Mouse (Mus musculus): ENCODE data around the gene Rtn2. TPM values are rescaled to one million over a fixed set of nuclear protein-coding genes. Genes with fewer than 3 reads are reported as not detected.
A peak's percentile ranks its signal among the peaks of the same experiment; 100 is the strongest.

Gene Rtn2
- polyA plus RNA-seq, 1 experiment from 2014 or later = 4.0 TPM

DNA sequence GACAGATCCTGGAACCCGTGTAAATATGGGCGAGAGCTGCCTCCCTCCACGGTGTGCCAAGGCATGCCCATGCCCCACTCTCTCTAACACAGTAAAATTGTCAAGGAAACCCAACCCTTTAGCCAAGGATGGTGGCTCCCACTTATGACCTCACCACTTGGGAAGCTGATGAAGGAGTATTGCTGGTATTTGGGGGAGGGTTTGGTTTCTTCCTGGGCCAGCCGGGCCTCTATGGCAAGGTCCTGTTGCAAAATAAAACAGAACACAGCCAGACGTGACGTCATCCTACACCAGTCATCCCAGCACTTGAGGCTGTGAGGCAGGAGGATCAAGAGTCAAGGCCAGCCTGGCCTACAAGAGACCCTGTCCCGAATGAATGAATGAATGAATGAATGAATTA lies 56.2 kb downstream of the Rtn2 start:
- Histone ChIP-seq H3K9ac (no peak overlapping the region), H3K27me3 (peaks cover 63% of the 10 kb centered on the region), H3K9me3 (replicated peaks) (no peaks in the 10 kb centered on the region), H3K4me3 (replicated peaks) (no peak overlapping the region), H3K27ac (no peak overlapping the region), H3K4me1 (replicated peaks) (peaks cover 30% of the 10 kb centered on the region), H3K36me3 (no peaks in the 10 kb centered on the region), H3K4me2 (no peak overlapping the region)
- ATAC-seq (ENCODE audit: low read depth) = no peak
- no peak for DNase-seq
- 52% methylated on average over 7 of the region's 7 CpGs for WGBS (ENCODE audit: insufficient replicate concordance)

DNA sequence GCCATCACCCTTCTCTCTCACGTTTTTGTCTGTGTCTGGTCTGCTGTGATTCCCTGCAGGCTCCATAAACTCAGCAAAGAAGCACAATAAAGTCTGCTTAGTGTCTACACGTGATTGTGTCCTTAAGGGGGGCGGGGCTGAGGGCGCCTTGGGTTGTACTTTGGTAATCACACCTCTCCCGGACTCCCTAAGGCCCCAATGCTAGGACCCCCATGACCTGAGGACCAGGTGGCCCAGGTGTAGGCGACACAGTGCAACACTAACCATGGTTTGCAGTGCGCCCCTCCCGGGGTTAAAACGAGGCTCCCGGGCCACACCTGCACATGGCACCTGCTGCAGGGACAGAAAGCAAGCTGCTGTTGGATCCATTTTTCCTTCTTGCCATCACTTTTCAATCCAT lies 58.8 kb downstream of the Rtn2 start:
- 20% methylated on average over 10 of the region's 10 CpGs for WGBS (ENCODE audit: insufficient replicate concordance)
- Histone ChIP-seq H3K27me3 (peaks cover 64% of the 10 kb centered on the region), H3K4me1 (replicated peaks) (peaks cover 43% of the 10 kb centered on the region), H3K36me3 (no peaks in the 10 kb centered on the region), H3K9me3 (replicated peaks) (no peaks in the 10 kb centered on the region), H3K27ac (no peak overlapping the region), H3K9ac (no peak overlapping the region), H3K4me2 (no peak overlapping the region), H3K4me3 (replicated peaks) (no peak overlapping the region)
- ATAC-seq (ENCODE audit: low read depth) (no peak), DNase-seq (no peak)

DNA sequence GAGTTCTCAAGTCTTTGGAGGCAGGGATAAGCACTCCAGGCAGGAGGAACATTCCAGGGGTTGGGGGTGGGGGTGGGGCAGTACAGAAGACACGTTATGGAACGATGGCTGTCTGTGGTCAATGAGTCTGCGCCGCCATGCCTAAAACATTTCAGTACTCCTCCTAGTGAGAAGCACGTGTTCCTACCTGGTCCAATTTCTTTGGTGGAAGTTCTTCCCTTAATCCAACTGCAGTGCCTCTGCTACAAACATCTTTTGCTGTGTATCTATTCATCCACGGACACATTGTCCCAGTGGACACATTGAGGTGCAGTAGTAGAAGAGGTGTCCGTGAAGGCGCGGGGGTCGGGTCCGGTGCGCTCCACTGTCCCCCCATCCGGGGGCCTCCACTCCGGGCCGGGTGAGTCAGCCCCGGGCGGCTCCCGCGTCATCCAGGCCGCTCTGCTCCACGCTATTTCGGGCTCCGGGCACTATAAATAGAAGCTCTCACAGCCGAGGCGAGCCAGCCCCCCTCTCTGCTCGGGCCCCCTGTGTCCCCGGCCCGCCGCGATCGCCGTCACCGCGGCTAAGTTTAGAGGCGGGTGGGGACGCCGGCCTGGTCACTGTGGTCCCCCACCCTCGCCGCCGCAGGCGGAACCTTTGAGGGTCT lies 59.5 kb downstream of the Rtn2 start:
- Histone ChIP-seq H3K36me3 (no peaks in the 10 kb centered on the region), H3K9ac (peak overlapping the region; percentile 20; the same call in 1 of the 2 replicates), H3K4me1 (replicated peaks) (peaks cover 43% of the 10 kb centered on the region), H3K4me2 (peak overlapping the region; percentile 56), H3K9me3 (replicated peaks) (no peaks in the 10 kb centered on the region), H3K4me3 (replicated peaks) (peak overlapping the region; percentile 38), H3K27ac (no peak overlapping the region), H3K27me3 (peaks cover 62% of the 10 kb centered on the region)
- ATAC-seq (ENCODE audit: low read depth) (no peak), DNase-seq (no peak)
- WGBS (ENCODE audit: insufficient replicate concordance) = 2% methylated on average over 41 of the region's 41 CpGs

DNA sequence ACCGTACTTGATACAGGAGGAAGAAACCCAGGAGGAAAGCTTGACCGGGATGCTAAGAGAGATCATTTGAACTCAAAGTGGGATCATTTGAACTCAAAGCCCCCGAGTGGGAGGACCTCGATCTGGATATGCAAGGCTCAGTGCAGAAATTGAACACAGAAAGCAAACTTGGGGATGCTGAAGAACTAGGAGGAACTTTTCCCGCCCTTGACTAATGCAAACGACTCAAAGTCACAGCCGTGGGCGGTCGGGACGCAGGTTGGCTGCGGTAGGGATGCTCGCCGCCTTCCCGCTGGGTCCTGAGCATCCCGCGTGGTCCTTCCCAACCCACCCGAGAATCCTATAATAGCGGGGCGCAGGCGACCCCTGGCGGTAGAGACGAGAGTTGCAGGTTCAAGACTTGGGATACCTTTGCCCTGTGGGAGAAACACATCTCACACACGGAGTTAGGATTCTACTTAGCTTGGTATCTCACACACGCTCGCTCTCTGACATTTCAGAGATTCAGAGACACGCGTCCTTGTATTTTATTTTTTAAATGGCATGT lies 60.1 kb downstream of the Rtn2 start:
- Histone ChIP-seq H3K27me3 (peaks cover 60% of the 10 kb centered on the region), H3K9ac (peak overlapping the region; percentile 20; the same call in 1 of the 2 replicates), H3K9me3 (replicated peaks) (no peaks in the 10 kb centered on the region), H3K4me3 (replicated peaks) (peak overlapping the region; percentile 38), H3K4me2 (peak overlapping the region; percentile 56), H3K27ac (no peak overlapping the region), H3K4me1 (replicated peaks) (peaks cover 43% of the 10 kb centered on the region), H3K36me3 (no peaks in the 10 kb centered on the region)
- WGBS (ENCODE audit: insufficient replicate concordance) = under 1% methylated on average over 27 of the region's 27 CpGs
- DNase-seq (no peak), ATAC-seq (ENCODE audit: low read depth) (no peak)

DNA sequence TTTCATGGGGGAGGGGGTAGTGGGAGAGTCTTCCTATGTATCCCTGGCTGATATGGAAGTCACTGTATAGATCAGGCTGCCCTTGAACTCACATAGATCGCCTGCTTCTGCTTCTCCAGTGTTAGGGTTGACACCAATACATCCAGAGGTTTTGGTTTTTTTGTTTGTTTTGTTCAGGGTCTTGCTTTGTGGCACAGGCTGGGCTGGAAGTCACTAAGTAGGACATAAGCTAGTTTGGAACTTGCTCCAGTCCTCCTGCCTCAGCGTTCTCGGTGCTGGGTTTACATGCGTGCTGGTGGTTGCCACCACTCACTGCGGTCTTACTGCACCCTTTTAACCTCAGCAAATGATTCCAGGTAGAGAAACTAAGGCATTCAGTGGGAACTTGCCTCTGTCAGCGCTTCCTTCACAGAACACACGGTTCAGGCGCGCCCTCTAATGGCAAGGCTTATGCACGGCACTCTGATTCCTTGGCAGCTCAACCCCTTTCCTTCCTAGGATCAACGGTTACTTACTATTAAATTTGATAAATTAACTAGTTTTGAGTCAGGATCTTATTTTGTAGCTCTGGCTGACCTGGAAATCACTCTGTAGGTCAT lies 60.9 kb downstream of the Rtn2 start:
- Histone ChIP-seq H3K27ac (no peak overlapping the region), H3K4me2 (peak overlapping the region; percentile 56; the same call in 1 of the 2 replicates), H3K9ac (no peak overlapping the region), H3K27me3 (peaks cover 53% of the 10 kb centered on the region), H3K4me3 (replicated peaks) (no peak overlapping the region), H3K4me1 (replicated peaks) (peaks cover 39% of the 10 kb centered on the region), H3K9me3 (replicated peaks) (no peaks in the 10 kb centered on the region), H3K36me3 (no peaks in the 10 kb centered on the region; the same call in 1 of the 2 replicates)
- DNase-seq (peak; percentile 46), ATAC-seq (ENCODE audit: low read depth) (no peak)
- WGBS (ENCODE audit: insufficient replicate concordance) = under 1% methylated on average over 11 of the region's 11 CpGs

DNA sequence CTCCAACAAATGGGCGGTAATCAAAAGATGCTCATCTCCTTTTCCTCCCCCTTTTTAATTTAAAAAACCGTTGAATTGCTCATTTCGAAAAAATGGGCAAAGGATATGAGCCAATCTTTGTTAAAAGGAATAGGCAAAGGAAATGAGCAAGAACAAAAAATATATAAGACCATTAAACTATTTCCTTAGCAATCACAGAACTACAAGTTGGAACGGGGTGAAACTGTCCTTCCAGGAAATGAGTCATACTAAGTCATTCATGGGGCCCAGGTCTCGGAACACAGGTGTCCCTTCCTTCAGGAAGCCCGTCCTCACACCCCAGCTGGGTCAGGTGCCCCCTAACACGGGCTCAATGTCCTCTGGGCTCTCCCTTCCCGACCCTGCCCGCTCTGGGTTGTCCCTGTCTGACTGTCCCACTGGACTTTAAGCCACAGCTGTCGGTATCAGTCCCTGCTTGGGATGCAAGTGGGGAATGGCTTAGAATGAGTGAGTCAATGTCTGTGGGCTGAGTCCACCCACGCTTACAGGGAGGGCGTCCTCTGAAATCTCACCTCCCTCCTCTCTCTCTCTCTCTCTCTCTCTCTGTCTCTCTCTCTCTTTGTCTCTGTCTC lies 61.9 kb downstream of the Rtn2 start, which contains the start of gene Ercc1:
Gene Ercc1, plus strand, starts transcription at position 542 of the 611 bp plus-strand sequence.
- Histone ChIP-seq H3K4me2 (peak within 1 kb of the TSS; percentile 85), H3K4me1 (replicated peaks) (peaks cover 42% of the 10 kb centered on the region), H3K9me3 (replicated peaks) (no peaks in the 10 kb centered on the region), H3K4me3 (replicated peaks) (peak within 1 kb of the TSS; percentile 70), H3K27ac (peak within 1 kb of the TSS; percentile 70; the same call in 1 of the 2 replicates), H3K36me3 (peaks cover 9% of the 10 kb centered on the region), H3K9ac (peak within 1 kb of the TSS; percentile 67), H3K27me3 (peaks cover 46% of the 10 kb centered on the region)
- ATAC-seq (ENCODE audit: low read depth) = no peak
- WGBS (ENCODE audit: insufficient replicate concordance) = 18% methylated on average over 12 of the region's 12 CpGs
- DNase-seq = no peak

DNA sequence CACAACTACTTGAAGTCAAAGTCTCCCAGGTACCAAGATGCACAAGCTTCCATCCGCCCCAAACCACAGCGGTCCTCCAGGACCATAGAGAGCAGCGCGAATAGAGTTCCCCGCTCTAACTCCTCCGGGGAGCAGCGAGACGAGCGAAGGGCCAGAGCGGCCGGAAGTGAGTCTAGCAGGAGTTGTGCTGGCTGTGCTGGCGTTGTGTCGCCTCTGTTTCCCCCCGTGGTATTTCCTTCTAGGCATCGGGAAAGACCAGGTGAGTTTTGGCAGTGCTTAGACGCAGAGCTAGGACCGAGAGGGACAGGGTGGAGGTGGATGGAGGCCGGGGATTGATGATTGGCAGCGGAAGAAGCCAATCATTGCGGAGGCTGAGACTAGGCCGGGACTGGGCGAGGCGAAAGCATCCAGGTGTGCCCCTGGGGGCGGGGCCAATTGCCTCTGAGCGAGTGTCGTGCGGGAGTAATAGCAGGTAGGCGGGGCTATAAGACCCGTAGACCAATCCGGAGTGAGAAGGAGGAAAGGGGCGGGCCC lies 62.6 kb downstream of the Rtn2 start:
- ATAC-seq (ENCODE audit: low read depth) (peak; percentile 93), DNase-seq (peak; percentile 97)
- H3K4me1 ChIP-seq (replicated peaks) = peaks cover 44% of the 10 kb centered on the region
- peak overlapping the region; percentile 70 for H3K4me3 ChIP-seq (replicated peaks)
- H3K27ac ChIP-seq = peak overlapping the region; percentile 70; the same call in 1 of the 2 replicates
- WGBS (ENCODE audit: insufficient replicate concordance) = under 1% methylated on average over 31 of the region's 31 CpGs
- peaks cover 14% of the 10 kb centered on the region for H3K36me3 ChIP-seq
- H3K9ac ChIP-seq = peak overlapping the region; percentile 67
- H3K9me3 ChIP-seq (replicated peaks) = no peaks in the 10 kb centered on the region
- peak overlapping the region; percentile 85 for H3K4me2 ChIP-seq
- peaks cover 39% of the 10 kb centered on the region for H3K27me3 ChIP-seq

Other genes with a start within 250 kb of the Rtn2 start
- not detected in 2 replicates for gene Rsph6a, start 227.9 kb upstream of the Rtn2 start, polyA plus RNA-seq (2015; fragmentation: Nextera tagmentation; extraction: Ambion mirVana)
- 3.2 and 4.2 TPM in 2 replicates for gene Dmwd, start 206.4 kb upstream of the Rtn2 start, polyA plus RNA-seq (2015; fragmentation: Nextera tagmentation; extraction: Ambion mirVana)
- 8.5 and 10.1 TPM in 2 replicates for gene Dmpk, start 198.8 kb upstream of the Rtn2 start, polyA plus RNA-seq (2015; fragmentation: Nextera tagmentation; extraction: Ambion mirVana)
- gene Six5, start 188.0 kb upstream of the Rtn2 start, polyA plus RNA-seq (2015; fragmentation: Nextera tagmentation; extraction: Ambion mirVana) = 0.67 and 0.82 TPM in 2 replicates
- 0.17 and 0.30 TPM in 2 replicates for gene Gm4969, start 164.3 kb upstream of the Rtn2 start, polyA plus RNA-seq (2015; fragmentation: Nextera tagmentation; extraction: Ambion mirVana)
- 5.6 and 6.4 TPM in 2 replicates for gene Fbxo46, start 162.8 kb upstream of the Rtn2 start, polyA plus RNA-seq (2015; fragmentation: Nextera tagmentation; extraction: Ambion mirVana)
- gene Qpctl, start 133.3 kb upstream of the Rtn2 start, polyA plus RNA-seq (2015; fragmentation: Nextera tagmentation; extraction: Ambion mirVana) = 4.0 and 4.3 TPM in 2 replicates
- gene Snrpd2, start 132.9 kb upstream of the Rtn2 start, polyA plus RNA-seq (2015; fragmentation: Nextera tagmentation; extraction: Ambion mirVana) = 85.9 and 89.4 TPM in 2 replicates
- gene Gipr, start 116.5 kb upstream of the Rtn2 start, polyA plus RNA-seq (2015; fragmentation: Nextera tagmentation; extraction: Ambion mirVana) = 0.17 and 0.28 TPM in 2 replicates
- 3.6 and 4.4 TPM in 2 replicates for gene Eml2, start 106.2 kb upstream of the Rtn2 start, polyA plus RNA-seq (2015; fragmentation: Nextera tagmentation; extraction: Ambion mirVana)
- 0.31 and 0.48 TPM in 2 replicates for gene Gpr4, start 70.1 kb upstream of the Rtn2 start, polyA plus RNA-seq (2015; fragmentation: Nextera tagmentation; extraction: Ambion mirVana)
- 17.3 and 18.8 TPM in 2 replicates for gene Opa3, start 54.3 kb upstream of the Rtn2 start, polyA plus RNA-seq (2015; fragmentation: Nextera tagmentation; extraction: Ambion mirVana)
- 45.6 and 46.7 TPM in 2 replicates for gene Vasp, start 10.8 kb upstream of the Rtn2 start, polyA plus RNA-seq (2015; fragmentation: Nextera tagmentation; extraction: Ambion mirVana)
- not detected in 2 replicates for gene Ppm1n, start 2.6 kb upstream of the Rtn2 start, polyA plus RNA-seq (2015; fragmentation: Nextera tagmentation; extraction: Ambion mirVana)
- gene Fosb, start 27.4 kb downstream of the Rtn2 start, polyA plus RNA-seq (2015; fragmentation: Nextera tagmentation; extraction: Ambion mirVana) = 0.03 TPM in 1 of 2 replicates, not detected in the other
- 19.1 and 21.0 TPM in 2 replicates for gene Ercc1, start 62.2 kb downstream of the Rtn2 start, polyA plus RNA-seq (2015; fragmentation: Nextera tagmentation; extraction: Ambion mirVana)
- gene Cd3eap, start 76.9 kb downstream of the Rtn2 start, polyA plus RNA-seq (2015; fragmentation: Nextera tagmentation; extraction: Ambion mirVana) = 15.0 and 16.3 TPM in 2 replicates
- gene Ppp1r13l, start 77.1 kb downstream of the Rtn2 start, polyA plus RNA-seq (2015; fragmentation: Nextera tagmentation; extraction: Ambion mirVana) = 1.1 and 1.2 TPM in 2 replicates
- gene Ercc2, start 99.4 kb downstream of the Rtn2 start, polyA plus RNA-seq (2015; fragmentation: Nextera tagmentation; extraction: Ambion mirVana) = 8.6 and 9.9 TPM in 2 replicates
- gene Klc3, start 121.5 kb downstream of the Rtn2 start, polyA plus RNA-seq (2015; fragmentation: Nextera tagmentation; extraction: Ambion mirVana) = 0.31 and 0.70 TPM in 2 replicates
- 0.82 and 1.6 TPM in 2 replicates for gene Ckm, start 122.2 kb downstream of the Rtn2 start, polyA plus RNA-seq (2015; fragmentation: Nextera tagmentation; extraction: Ambion mirVana)
- 1.3 and 1.6 TPM in 2 replicates for gene Mark4, start 176.2 kb downstream of the Rtn2 start, polyA plus RNA-seq (2015; fragmentation: Nextera tagmentation; extraction: Ambion mirVana)
- gene Exoc3l2, start 180.7 kb downstream of the Rtn2 start, polyA plus RNA-seq (2015; fragmentation: Nextera tagmentation; extraction: Ambion mirVana) = 0.83 and 1.0 TPM in 2 replicates
- gene Bloc1s3, start 225.7 kb downstream of the Rtn2 start, polyA plus RNA-seq (2015; fragmentation: Nextera tagmentation; extraction: Ambion mirVana) = 1.3 TPM in 2 replicates
- 39.5 and 45.2 TPM in 2 replicates for gene Trappc6a, start 225.8 kb downstream of the Rtn2 start, polyA plus RNA-seq (2015; fragmentation: Nextera tagmentation; extraction: Ambion mirVana)
- not detected in 2 replicates for gene Nkpd1, start 235.2 kb downstream of the Rtn2 start, polyA plus RNA-seq (2015; fragmentation: Nextera tagmentation; extraction: Ambion mirVana)